Mouse (Mus musculus) intestine, embryonic 15.5 days (tissue): ENCODE measurements at regions not wholly inside any gene's neighbourhood (a gene's known extent, or its start where the extent isn't known, plus 50 kb on each side); places are given as distances from the start of the nearest gene placed in this dataset.

Experiments
- ATAC-seq: fragments of 200-750 bp; cut with Nextera tagmentation; 2 replicates; pipeline ENCODE4 v1.8.0; 2017; ENCODE audit warnings: moderate TSS enrichment, moderate library complexity
- H3K27ac ChIP-seq: fragments of 300-500 bp; sonication (generic); 2 replicates; pipeline ENCODE4 v1.5.1; 2015; ENCODE audit warnings: mild to moderate bottlenecking, inconsistent platforms
- H3K27me3 ChIP-seq: fragments of 300-500 bp; sonication (generic); replicated peaks from 2 replicates; pipeline ENCODE4 v1.6.1; 2015; ENCODE audit warnings: inconsistent platforms
- H3K36me3 ChIP-seq: fragments of 300-500 bp; sonication (generic); 2 replicates; pipeline ENCODE4 v1.6.1; 2015; ENCODE audit warnings: inconsistent platforms
- H3K4me1 ChIP-seq: fragments of 300-500 bp; sonication (generic); replicated peaks from 2 replicates; pipeline ENCODE4 v1.6.1; 2015; ENCODE audit warnings: inconsistent platforms
- H3K4me2 ChIP-seq: fragments of 300-500 bp; sonication (generic); replicated peaks from 2 replicates; pipeline ENCODE4 v1.6.1; 2015; ENCODE audit warnings: mild to moderate bottlenecking, inconsistent platforms
- H3K4me3 ChIP-seq: fragments of 300-500 bp; sonication (generic); replicated peaks from 2 replicates; pipeline ENCODE4 v1.5.1; 2015; ENCODE audit warnings: inconsistent platforms
- H3K9ac ChIP-seq: fragments of 300-500 bp; sonication (generic); 2 replicates; pipeline ENCODE4 v1.6.1; 2015; ENCODE audit warnings: inconsistent platforms
- H3K9me3 ChIP-seq: fragments of 300-500 bp; sonication (generic); 2 replicates; pipeline ENCODE4 v1.6.1; 2016; ENCODE audit warnings: inconsistent platforms
- WGBS: fragments of 180-500 bp; shearing (Covaris S2); methylation state at CpG from one replicate; pipeline ENCODE4 v1.1.7; 2015; 5-methylcytosine and 5-hydroxymethylcytosine counted together

DNA sequence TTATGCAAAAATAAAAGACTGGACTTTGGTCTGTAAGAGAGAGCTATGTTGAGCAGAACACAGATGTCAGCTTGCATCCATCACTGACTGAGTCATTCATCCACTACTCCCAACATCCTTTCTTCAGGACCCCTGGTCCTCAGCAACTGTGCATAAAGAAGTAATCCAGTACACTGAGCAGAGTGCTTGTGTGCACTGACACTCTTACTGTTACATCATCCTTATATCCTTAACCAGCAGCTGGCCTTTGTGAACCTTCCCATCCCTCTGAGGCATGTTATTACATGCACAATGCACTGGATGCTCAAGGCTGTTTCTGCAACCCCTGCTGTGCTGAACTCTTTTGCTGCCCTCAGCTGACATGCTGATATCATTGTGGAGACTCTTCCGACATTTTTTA, 144.2 kb upstream of the Fam92a start:
- 88% methylated on average over 1 of the region's 1 CpGs for WGBS
- Histone ChIP-seq H3K27me3 (no peaks in the 10 kb centered on the region), H3K4me2 (no peak overlapping the region), H3K9me3 (no peaks in the 10 kb centered on the region), H3K27ac (no peak overlapping the region), H3K4me1 (no peaks in the 10 kb centered on the region), H3K4me3 (no peak overlapping the region), H3K36me3 (no peaks in the 10 kb centered on the region), H3K9ac (no peak overlapping the region)
- no peak for ATAC-seq

DNA sequence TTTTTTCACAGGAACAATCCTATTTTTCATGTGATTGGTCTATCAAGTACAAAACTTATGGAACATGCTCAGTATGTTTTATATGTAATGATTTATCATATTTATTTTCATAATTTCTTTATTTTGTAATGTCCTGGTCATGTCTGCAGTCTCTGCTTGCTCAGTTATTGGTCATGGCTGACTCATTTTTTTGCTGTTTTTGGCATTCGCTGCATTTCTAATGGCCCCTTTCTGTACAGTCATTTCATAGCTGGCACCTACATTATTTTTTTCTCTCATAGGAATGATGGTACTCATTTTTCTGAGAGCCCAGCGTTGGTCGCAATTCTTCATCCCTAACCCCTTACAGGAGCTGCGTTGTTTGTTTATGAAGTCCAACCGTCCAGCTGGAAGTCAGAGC, 136.5 kb upstream of the Fam92a start:
- H3K4me1 ChIP-seq = no peaks in the 10 kb centered on the region
- H3K27ac ChIP-seq = no peak overlapping the region
- no peaks in the 10 kb centered on the region for H3K36me3 ChIP-seq
- no peaks in the 10 kb centered on the region for H3K9me3 ChIP-seq
- no peak overlapping the region for H3K4me2 ChIP-seq
- no peak overlapping the region for H3K4me3 ChIP-seq
- WGBS = 74% methylated on average over 5 of the region's 5 CpGs
- no peak overlapping the region for H3K9ac ChIP-seq
- H3K27me3 ChIP-seq = no peaks in the 10 kb centered on the region
- no peak for ATAC-seq

DNA sequence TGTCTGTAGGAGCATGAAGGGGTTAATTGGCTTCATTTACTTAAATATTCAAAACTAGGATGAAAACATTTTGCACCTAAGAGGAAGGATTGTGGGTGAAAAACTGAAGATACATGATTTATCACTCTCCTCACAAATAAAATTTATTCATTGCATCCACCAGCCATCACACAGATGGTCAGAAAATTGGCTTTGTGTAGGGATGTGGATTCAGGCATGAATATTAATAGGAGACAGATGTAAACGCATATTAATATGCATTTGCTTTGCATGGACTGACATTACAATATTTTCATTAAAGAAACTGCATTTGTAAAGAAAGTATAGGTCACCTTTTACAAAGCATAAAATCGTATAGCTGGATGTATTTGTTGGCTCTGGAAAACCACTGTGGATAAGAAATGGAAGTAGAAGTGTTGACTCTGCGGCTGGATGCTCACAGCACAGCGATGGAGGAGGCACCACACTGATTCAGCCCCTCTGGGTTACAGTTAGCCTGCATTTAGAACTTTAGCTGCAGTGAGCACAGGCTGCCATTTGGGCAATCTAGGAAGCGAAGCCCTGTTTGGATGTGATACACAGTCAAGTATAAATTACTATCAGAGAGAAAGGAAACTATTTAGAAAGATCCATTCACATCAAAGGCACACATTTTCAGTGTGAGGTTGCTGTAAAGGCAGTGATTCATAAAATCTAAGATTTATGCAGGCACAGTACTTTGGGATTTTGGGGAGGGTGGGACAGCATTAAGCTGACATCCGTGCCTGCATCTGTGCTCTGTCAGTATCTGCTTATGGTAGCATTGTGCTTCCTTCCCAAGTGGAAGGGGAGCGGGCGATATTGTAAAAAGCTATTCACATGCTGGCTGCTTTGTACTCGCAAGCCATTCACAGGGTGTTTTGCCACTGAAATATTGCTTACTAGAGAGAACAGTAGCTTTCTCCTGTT, 135.1 kb upstream of the Fam92a start:
- no peaks in the 10 kb centered on the region for H3K27me3 ChIP-seq
- H3K4me2 ChIP-seq = no peak overlapping the region
- H3K27ac ChIP-seq = no peak overlapping the region
- ATAC-seq = no peak
- no peak overlapping the region for H3K9ac ChIP-seq
- 59% methylated on average over 9 of the region's 9 CpGs for WGBS
- H3K36me3 ChIP-seq = no peaks in the 10 kb centered on the region
- no peak overlapping the region for H3K4me3 ChIP-seq
- no peaks in the 10 kb centered on the region for H3K9me3 ChIP-seq
- H3K4me1 ChIP-seq = no peaks in the 10 kb centered on the region

DNA sequence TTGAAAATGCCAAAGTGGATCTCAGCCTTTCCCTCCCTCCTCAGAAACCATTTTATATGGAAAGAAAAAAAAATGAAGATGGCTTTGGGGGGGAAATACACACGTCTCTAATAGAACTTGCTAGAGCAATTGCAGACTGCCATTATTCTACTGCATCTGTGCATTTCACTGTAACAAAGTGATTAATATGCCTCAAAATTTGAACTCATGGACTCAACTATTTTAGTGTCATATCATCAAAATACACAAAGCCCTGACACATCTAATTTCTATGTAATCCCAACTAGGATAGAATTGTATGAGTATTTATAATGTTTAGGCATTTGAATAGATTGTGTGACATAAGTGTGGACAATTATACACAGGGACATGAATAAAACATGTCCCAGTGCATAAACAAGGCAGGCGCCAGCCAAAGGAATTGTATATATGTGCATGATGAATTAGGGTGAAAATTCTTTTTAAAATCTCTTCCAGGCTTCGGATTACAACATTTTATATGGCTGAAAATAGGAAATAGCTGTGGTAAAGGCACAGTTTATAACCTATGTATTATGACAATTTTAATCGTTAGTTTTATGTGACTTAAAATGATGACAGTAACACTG, 115.4 kb upstream of the Fam92a start:
- no peak overlapping the region for H3K4me3 ChIP-seq
- no peak for ATAC-seq
- no peaks in the 10 kb centered on the region for H3K27me3 ChIP-seq
- no peaks in the 10 kb centered on the region for H3K36me3 ChIP-seq
- H3K9me3 ChIP-seq = no peaks in the 10 kb centered on the region
- 47% methylated on average over 4 of the region's 4 CpGs for WGBS
- no peak overlapping the region for H3K4me2 ChIP-seq
- H3K9ac ChIP-seq = no peak overlapping the region
- no peaks in the 10 kb centered on the region for H3K4me1 ChIP-seq
- H3K27ac ChIP-seq = no peak overlapping the region

DNA sequence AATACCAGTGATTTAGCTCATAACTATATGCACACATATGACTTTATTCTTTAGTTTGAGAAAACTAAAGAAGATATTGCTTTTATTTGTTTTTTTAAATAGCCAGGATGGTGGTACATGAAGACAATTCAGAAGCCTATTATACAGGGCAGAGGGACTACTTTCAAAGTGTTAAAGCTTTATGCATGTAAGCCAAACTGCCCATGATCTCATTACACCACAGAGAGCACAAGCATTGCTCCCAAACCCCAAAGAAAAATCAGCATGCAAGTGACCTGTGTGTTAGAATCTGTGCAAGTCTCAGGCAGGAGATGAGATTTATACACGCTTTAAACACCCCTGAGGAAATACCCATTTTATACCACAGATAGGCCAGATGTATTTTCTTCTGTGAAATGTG, 114.6 kb upstream of the Fam92a start:
- Histone ChIP-seq H3K9ac (no peak overlapping the region), H3K9me3 (no peaks in the 10 kb centered on the region), H3K4me1 (no peaks in the 10 kb centered on the region), H3K4me2 (no peak overlapping the region), H3K4me3 (no peak overlapping the region), H3K27me3 (no peaks in the 10 kb centered on the region), H3K27ac (no peak overlapping the region), H3K36me3 (no peaks in the 10 kb centered on the region)
- 88% methylated on average over 1 of the region's 1 CpGs for WGBS
- ATAC-seq = no peak

DNA sequence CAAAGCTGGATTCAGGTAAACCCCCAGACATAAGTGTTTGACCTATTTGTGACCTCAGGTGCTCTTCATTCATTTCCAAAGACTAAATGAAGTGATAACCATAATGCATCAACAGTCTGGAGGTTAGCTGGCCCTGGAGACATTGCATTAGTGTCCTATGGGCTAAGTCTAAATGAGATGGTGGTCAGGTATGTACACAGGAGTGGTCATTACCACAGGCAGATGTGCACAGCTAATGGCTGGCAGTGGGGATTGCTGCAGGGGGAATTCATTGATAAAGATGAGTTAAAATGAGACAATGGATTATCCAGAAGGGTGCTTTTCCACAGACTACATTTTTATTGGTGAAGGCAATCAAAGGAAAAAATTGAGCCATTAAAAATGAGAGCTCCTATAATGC, 114.2 kb upstream of the Fam92a start:
- Histone ChIP-seq H3K9me3 (no peaks in the 10 kb centered on the region), H3K36me3 (no peaks in the 10 kb centered on the region), H3K4me1 (no peaks in the 10 kb centered on the region), H3K4me2 (no peak overlapping the region), H3K4me3 (no peak overlapping the region), H3K27ac (no peak overlapping the region), H3K27me3 (no peaks in the 10 kb centered on the region), H3K9ac (no peak overlapping the region)
- ATAC-seq = no peak

DNA sequence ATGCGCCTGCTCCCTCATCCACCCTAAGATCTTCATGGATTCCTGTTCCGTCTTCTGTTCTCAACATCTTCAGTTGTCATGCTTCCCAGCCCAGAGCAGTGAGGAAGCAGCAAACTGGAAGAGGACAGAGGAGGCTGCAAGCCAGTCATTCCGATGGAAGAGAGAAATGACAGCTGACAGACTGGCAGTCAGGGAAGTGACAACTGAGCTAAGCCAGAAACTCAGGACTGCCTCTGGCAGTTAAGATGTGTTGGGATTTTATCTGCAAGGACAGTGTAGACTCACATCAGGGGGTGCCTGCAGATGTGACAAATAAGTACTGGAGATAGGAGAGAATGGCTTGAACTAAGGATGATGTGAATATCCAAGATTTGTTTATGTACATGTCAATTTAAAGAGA, 106.1 kb upstream of the Fam92a start:
- H3K9ac ChIP-seq = no peak overlapping the region
- WGBS = 73% methylated on average over 3 of the region's 3 CpGs

DNA sequence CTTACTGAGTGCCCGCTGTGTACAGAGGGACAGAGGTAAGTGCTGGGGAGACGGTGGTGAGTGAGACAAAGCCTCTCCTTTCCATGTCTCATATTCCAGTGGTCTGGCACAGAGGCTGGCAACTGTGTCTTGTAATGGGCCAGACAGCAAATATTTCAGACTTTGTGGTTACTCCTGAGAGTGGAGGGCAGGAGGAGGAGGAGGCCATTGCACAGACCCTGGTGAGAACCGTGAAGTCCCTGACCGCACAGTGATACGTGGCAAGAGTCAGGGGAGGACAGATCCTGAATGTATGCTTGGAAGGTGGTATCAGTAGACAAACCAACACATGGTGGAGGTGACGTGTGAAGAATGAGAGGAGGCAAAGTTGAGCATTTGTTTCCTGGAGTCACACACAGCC, 101.6 kb upstream of the Fam92a start:
- H3K9ac ChIP-seq = no peak overlapping the region
- 86% methylated on average over 6 of the region's 6 CpGs for WGBS
- H3K27ac ChIP-seq = no peak overlapping the region
- no peaks in the 10 kb centered on the region for H3K9me3 ChIP-seq
- no peaks in the 10 kb centered on the region for H3K4me1 ChIP-seq
- H3K36me3 ChIP-seq = no peaks in the 10 kb centered on the region
- H3K27me3 ChIP-seq = no peaks in the 10 kb centered on the region
- H3K4me3 ChIP-seq = no peak overlapping the region
- no peak for ATAC-seq
- H3K4me2 ChIP-seq = no peak overlapping the region

More for the DNA sequence above, 106.1 kb upstream of the Fam92a start:
- no peak overlapping the region for H3K27ac ChIP-seq
- H3K4me1 ChIP-seq = no peaks in the 10 kb centered on the region
- no peak overlapping the region for H3K4me3 ChIP-seq
- H3K4me2 ChIP-seq = no peak overlapping the region
- H3K27me3 ChIP-seq = no peaks in the 10 kb centered on the region
- no peaks in the 10 kb centered on the region for H3K9me3 ChIP-seq
- no peaks in the 10 kb centered on the region for H3K36me3 ChIP-seq
- no peak for ATAC-seq

DNA sequence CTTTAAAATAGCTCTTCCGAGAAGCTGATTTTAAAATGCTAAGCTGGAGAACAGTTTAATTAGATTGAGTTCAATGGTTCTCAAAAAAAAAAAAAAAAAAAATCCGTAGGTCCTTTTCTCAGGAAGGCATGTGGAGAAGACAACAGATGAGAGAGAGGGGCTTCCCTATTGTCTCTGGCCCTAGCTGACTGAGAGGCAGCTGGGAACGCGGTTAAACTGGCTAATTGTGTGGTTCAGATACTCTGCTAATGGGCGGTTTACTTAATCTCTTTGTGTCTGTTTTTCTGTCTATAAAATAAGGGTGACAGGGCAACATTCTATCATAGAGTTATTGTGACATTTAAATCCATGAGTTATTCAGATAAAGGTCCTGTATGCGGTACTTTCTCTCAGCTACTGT, 101.1 kb upstream of the Fam92a start:
- H3K27me3 ChIP-seq = no peaks in the 10 kb centered on the region
- no peak overlapping the region for H3K4me3 ChIP-seq
- H3K9ac ChIP-seq = no peak overlapping the region
- WGBS = 77% methylated on average over 6 of the region's 6 CpGs
- no peak overlapping the region for H3K27ac ChIP-seq
- H3K4me1 ChIP-seq = no peaks in the 10 kb centered on the region
- ATAC-seq = no peak
- no peak overlapping the region for H3K4me2 ChIP-seq
- no peaks in the 10 kb centered on the region for H3K9me3 ChIP-seq
- no peaks in the 10 kb centered on the region for H3K36me3 ChIP-seq

DNA sequence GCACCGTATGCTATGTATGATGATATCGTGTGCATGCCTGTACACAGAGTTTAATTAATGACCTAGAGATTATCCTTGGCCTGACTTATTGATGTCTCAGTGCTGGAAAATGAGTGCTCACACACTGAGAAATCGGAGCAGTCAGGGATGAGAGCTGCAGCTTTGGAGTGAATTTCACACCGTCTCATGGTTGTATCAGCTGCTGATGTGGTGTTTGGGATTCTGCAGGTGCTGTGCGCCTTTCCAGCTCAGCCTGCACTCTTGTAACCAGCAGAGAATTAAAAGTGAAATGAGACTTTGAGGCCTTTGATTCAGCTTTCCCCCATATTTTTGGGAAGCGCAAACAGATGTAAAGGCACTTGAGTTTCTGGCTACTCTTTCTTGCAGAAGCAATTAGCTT, 100.6 kb upstream of the Fam92a start:
- no peaks in the 10 kb centered on the region for H3K36me3 ChIP-seq
- H3K27ac ChIP-seq = no peak overlapping the region
- H3K27me3 ChIP-seq = no peaks in the 10 kb centered on the region
- no peak overlapping the region for H3K9ac ChIP-seq
- H3K9me3 ChIP-seq = no peaks in the 10 kb centered on the region
- ATAC-seq = no peak
- H3K4me2 ChIP-seq = no peak overlapping the region
- 77% methylated on average over 6 of the region's 6 CpGs for whole genome bisulfite sequencing
- H3K4me1 ChIP-seq = no peaks in the 10 kb centered on the region
- no peak overlapping the region for H3K4me3 ChIP-seq

DNA sequence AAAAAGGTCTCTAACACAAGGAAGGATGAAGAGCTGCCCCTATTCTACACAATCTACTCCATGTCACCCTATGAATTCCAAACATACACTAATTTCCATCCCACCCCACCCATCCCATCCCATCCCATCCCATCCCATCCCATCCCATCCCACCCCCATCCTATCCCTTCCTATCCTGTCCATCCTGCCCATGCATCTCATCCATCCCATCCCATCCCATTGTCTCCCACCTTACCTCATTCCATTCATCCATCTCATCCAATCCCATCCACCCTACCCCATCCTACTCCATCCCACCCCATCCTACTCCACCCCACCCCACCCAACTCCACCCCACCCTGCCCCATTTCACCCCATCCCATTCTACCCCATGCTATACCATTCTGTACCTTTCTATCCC, 91.9 kb upstream of the Fam92a start:
- no peak overlapping the region for H3K4me3 ChIP-seq
- no peaks in the 10 kb centered on the region for H3K9me3 ChIP-seq
- H3K27ac ChIP-seq = no peak overlapping the region
- no peak for ATAC-seq
- H3K4me2 ChIP-seq = no peak overlapping the region
- H3K4me1 ChIP-seq = no peaks in the 10 kb centered on the region
- H3K36me3 ChIP-seq = no peaks in the 10 kb centered on the region
- no peak overlapping the region for H3K9ac ChIP-seq
- H3K27me3 ChIP-seq = no peaks in the 10 kb centered on the region

DNA sequence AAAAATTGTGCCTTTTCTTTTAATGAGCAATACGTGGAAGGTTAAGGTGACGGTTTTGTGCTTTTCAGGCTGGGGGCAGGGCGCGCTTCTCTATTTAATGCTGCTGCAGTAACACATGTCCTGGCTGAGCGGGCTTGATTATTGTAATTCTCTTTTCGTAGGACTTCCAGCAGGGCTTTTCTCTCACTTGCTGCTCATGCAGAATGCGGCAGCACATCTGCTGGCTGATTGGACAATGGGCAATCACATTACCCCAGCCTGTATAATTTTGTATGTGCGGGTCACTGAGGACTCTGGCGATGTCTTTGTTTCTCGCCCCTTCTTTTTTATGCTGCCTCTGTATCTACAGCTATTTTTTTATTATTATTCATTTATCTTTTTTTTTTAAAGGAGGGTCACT, 91.4 kb upstream of the Fam92a start:
- H3K9ac ChIP-seq = no peak overlapping the region
- H3K9me3 ChIP-seq = no peaks in the 10 kb centered on the region
- no peak overlapping the region for H3K4me3 ChIP-seq
- H3K27ac ChIP-seq = no peak overlapping the region
- H3K36me3 ChIP-seq = no peaks in the 10 kb centered on the region
- WGBS = 89% methylated on average over 10 of the region's 10 CpGs
- no peak for ATAC-seq
- H3K4me2 ChIP-seq = no peak overlapping the region
- H3K27me3 ChIP-seq = no peaks in the 10 kb centered on the region
- no peaks in the 10 kb centered on the region for H3K4me1 ChIP-seq

DNA sequence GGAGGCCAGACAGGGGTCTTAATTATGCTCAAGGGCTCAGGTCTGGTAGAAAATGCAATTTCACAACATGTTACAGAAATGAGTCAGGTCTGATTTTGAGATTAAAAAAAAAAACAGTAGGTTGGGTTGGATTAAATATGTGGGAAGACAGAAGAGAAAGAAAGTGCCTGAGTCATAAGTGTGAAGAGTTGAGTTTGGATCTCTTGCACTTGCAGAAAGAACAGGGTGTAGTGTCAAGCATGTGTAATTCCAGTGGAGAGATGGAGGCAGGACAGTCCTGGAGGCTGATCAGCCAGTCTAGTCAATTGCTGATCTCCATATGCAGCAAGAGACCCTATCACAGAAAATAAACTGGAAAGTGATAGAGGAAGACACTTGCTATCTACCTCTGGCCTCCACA, 76.2 kb upstream of the Fam92a start:
- H3K9me3 ChIP-seq = no peaks in the 10 kb centered on the region
- no peaks in the 10 kb centered on the region for H3K36me3 ChIP-seq
- H3K4me2 ChIP-seq = no peak overlapping the region
- H3K27ac ChIP-seq = no peak overlapping the region
- H3K9ac ChIP-seq = no peak overlapping the region
- H3K27me3 ChIP-seq = no peaks in the 10 kb centered on the region
- H3K4me3 ChIP-seq = no peak overlapping the region
- H3K4me1 ChIP-seq = no peaks in the 10 kb centered on the region
- no peak for ATAC-seq
